Mouse (Mus musculus) ES-Bruce4 (cell line): ENCODE results near the gene Slc9a8. TPM values are rescaled to one million over a fixed set of nuclear protein-coding genes. Genes with fewer than 3 reads are reported as not detected.

Experiments used
- H3K27ac ChIP-seq: 2 replicates; pipeline ENCODE4 v1.5.1; 2012; ENCODE audit warnings: low read length, inconsistent platforms; ENCODE audit not compliant: insufficient read depth
- H3K27me3 ChIP-seq: 2 replicates; pipeline ENCODE4 v1.6.1; 2012; ENCODE audit warnings: mild to moderate bottlenecking, low read length, inconsistent platforms; ENCODE audit not compliant: control insufficient read depth, poor library complexity, insufficient read depth, severe bottlenecking
- H3K36me3 ChIP-seq: 2 replicates; pipeline ENCODE4 v1.6.1; 2012; ENCODE audit warnings: inconsistent platforms, mild to moderate bottlenecking, low read length, moderate library complexity; ENCODE audit not compliant: control insufficient read depth, poor library complexity, insufficient read depth, severe bottlenecking
- H3K4me1 ChIP-seq: one replicate; pipeline ENCODE4 v1.8.1; 2011; ENCODE audit warnings: low read length; ENCODE audit not compliant: control insufficient read depth, insufficient read depth
- H3K4me3 ChIP-seq: 2 replicates; pipeline ENCODE4 v1.5.1; 2011; ENCODE audit warnings: low read depth, mild to moderate bottlenecking, low read length
- H3K9ac ChIP-seq: 2 replicates; pipeline ENCODE4 v1.6.1; 2012; ENCODE audit warnings: low read depth, mild to moderate bottlenecking, inconsistent platforms; ENCODE audit not compliant: poor library complexity, severe bottlenecking
- H3K9me3 ChIP-seq: replicated peaks from 2 replicates; pipeline ENCODE4 v1.6.1; 2012; ENCODE audit warnings: mild to moderate bottlenecking, low read length, inconsistent platforms; ENCODE audit not compliant: control insufficient read depth, poor library complexity, insufficient read depth, severe bottlenecking
- CTCF ChIP-seq: IDR thresholded peaks from one replicate; pipeline ENCODE4 v1.8.1; 2011; ENCODE audit warnings: low read depth, low read length
- EP300 ChIP-seq: IDR thresholded peaks from 2 replicates; pipeline ENCODE4 v1.6.1; 2011; ENCODE audit warnings: low read depth, low read length; ENCODE audit not compliant: insufficient read depth
- POLR2A ChIP-seq: IDR thresholded peaks from one replicate; pipeline ENCODE4 v1.8.1; 2011; ENCODE audit warnings: low read length; ENCODE audit not compliant: insufficient read depth
- polyA plus RNA-seq: library from polyadenylated mRNA; stranded (reverse); fragments of >200 nt; gene quantifications from 2 replicates; pipeline ENCODE4 v1.2.4, GENCODE M21; 2011; ENCODE audit warnings: low read depth; ENCODE audit not compliant: missing spikeins, insufficient read depth, insufficient read length

Slc9a8 gene
- polyA plus RNA-seq, 1 experiment = 49.1 TPM

GRCm38 (mm10) chr2:167377697-167378096, 43.8 kb upstream of the Slc9a8 start:
- H3K9ac ChIP-seq = no peak overlapping the region
- peaks cover 3% of the 10 kb centered on the region for H3K4me1 ChIP-seq
- TF ChIP-seq CTCF = no peak
- no peak for TF ChIP-seq EP300
- no peak for TF ChIP-seq POLR2A
- H3K9me3 ChIP-seq = no peaks in the 10 kb centered on the region
- H3K36me3 ChIP-seq = no peaks in the 10 kb centered on the region
- H3K4me3 ChIP-seq = no peak overlapping the region
- H3K27me3 ChIP-seq = no peaks in the 10 kb centered on the region
- H3K27ac ChIP-seq = no peak overlapping the region

GRCm38 (mm10) chr2:167378972-167379371, 42.5 kb upstream of the Slc9a8 start:
- no peaks in the 10 kb centered on the region for H3K36me3 ChIP-seq
- no peak overlapping the region for H3K27ac ChIP-seq
- no peak overlapping the region for H3K4me3 ChIP-seq
- H3K9me3 ChIP-seq = no peaks in the 10 kb centered on the region
- no peak overlapping the region for H3K9ac ChIP-seq
- no peaks in the 10 kb centered on the region for H3K27me3 ChIP-seq
- TF ChIP-seq EP300 = no peak
- TF ChIP-seq CTCF = no peak
- TF ChIP-seq POLR2A = no peak
- H3K4me1 ChIP-seq = peaks cover 3% of the 10 kb centered on the region

GRCm38 (mm10) chr2:167380615-167381285, 40.8 kb upstream of the Slc9a8 start:
- no peak overlapping the region for H3K9ac ChIP-seq
- TF ChIP-seq EP300 (no peak), CTCF (no peak), POLR2A (no peak)
- H3K36me3 ChIP-seq = no peaks in the 10 kb centered on the region
- no peaks in the 10 kb centered on the region for H3K9me3 ChIP-seq
- H3K4me3 ChIP-seq = no peak overlapping the region
- peaks cover 3% of the 10 kb centered on the region for H3K4me1 ChIP-seq
- H3K27me3 ChIP-seq = no peaks in the 10 kb centered on the region
- no peak overlapping the region for H3K27ac ChIP-seq

GRCm38 (mm10) chr2:167381596-167381995, 39.9 kb upstream of the Slc9a8 start:
- no peak overlapping the region for H3K4me3 ChIP-seq
- no peaks in the 10 kb centered on the region for H3K27me3 ChIP-seq
- H3K9ac ChIP-seq = no peak overlapping the region
- no peak overlapping the region for H3K27ac ChIP-seq
- peaks cover 3% of the 10 kb centered on the region for H3K4me1 ChIP-seq
- H3K9me3 ChIP-seq = no peaks in the 10 kb centered on the region
- H3K36me3 ChIP-seq = no peaks in the 10 kb centered on the region
- TF ChIP-seq POLR2A (no peak), CTCF (no peak), EP300 (no peak)

GRCm38 (mm10) chr2:167382389-167382788, 39.1 kb upstream of the Slc9a8 start:
- no peaks in the 10 kb centered on the region for H3K9me3 ChIP-seq
- H3K9ac ChIP-seq = no peak overlapping the region
- no peaks in the 10 kb centered on the region for H3K36me3 ChIP-seq
- TF ChIP-seq EP300 = no peak
- TF ChIP-seq CTCF = no peak
- no peak for TF ChIP-seq POLR2A
- H3K4me3 ChIP-seq = no peak overlapping the region
- no peaks in the 10 kb centered on the region for H3K27me3 ChIP-seq
- peaks cover 3% of the 10 kb centered on the region for H3K4me1 ChIP-seq
- no peak overlapping the region for H3K27ac ChIP-seq

- Histone ChIP-seq H3K9ac (no peak overlapping the region), H3K27me3 (no peaks in the 10 kb centered on the region), H3K4me1 (peaks cover 2% of the 10 kb centered on the region), H3K27ac (no peak overlapping the region), H3K4me3 (no peak overlapping the region), H3K9me3 (no peaks in the 10 kb centered on the region), H3K36me3 (no peaks in the 10 kb centered on the region)
- no peak for TF ChIP-seq POLR2A
- TF ChIP-seq EP300 = no peak
- TF ChIP-seq CTCF = no peak
Observed at GRCm38 (mm10) chr2:167383666-167384083, 37.8 kb upstream of the Slc9a8 start.
